Mouse (Mus musculus) C2C12 (cell line): ENCODE measurements at regions not wholly inside any gene's neighbourhood (a gene's known extent, or its start where the extent isn't known, plus 50 kb on each side); places are given as distances from the start of the nearest gene placed in this dataset.

Experiments used
- CEBPB ChIP-seq: IDR thresholded peaks from one replicate; pipeline ENCODE4 v1.6.1; 2011; ENCODE audit warnings: low read depth, mild to moderate bottlenecking, control low read depth, moderate library complexity
- CTCF ChIP-seq: IDR thresholded peaks from one replicate; pipeline ENCODE4 v1.5.1; 2011; ENCODE audit not compliant: control insufficient read depth, insufficient read depth, insufficient read length
- MAX ChIP-seq: IDR thresholded peaks from one replicate; pipeline ENCODE4 v1.6.1; 2011; ENCODE audit warnings: mild to moderate bottlenecking, control low read depth
- MYOD1 ChIP-seq: IDR thresholded peaks from one replicate; pipeline ENCODE4 v1.6.1; 2011; ENCODE audit warnings: low read depth; ENCODE audit not compliant: control insufficient read depth, insufficient read length
- MYOG ChIP-seq: IDR thresholded peaks from one replicate; pipeline ENCODE4 v1.6.1; 2011; ENCODE audit not compliant: control insufficient read depth, insufficient read length; ENCODE audit errors: extremely low read depth
- USF1 ChIP-seq: IDR thresholded peaks from one replicate; pipeline ENCODE4 v1.6.1; 2011; ENCODE audit warnings: low read depth, mild to moderate bottlenecking, control low read depth, moderate library complexity

- TF ChIP-seq CTCF (no peak), MYOD1 (no peak), MAX (no peak), USF1 (no peak), MYOG (no peak), CEBPB (no peak)
Measured at GRCm38 (mm10) chr3:81554773-81555172, 377.6 kb upstream of the Ctso start.
